Mouse (Mus musculus): Measurements from ENCODE around the gene Olfr543. TPM values are rescaled to one million over a fixed set of nuclear protein-coding genes. Genes with fewer than 3 reads are reported as not detected.

The Olfr543 gene
- total and polyA plus RNA-seq, 3 experiments = 0.12 to 0.61 TPM; not detected in 1

DNA sequence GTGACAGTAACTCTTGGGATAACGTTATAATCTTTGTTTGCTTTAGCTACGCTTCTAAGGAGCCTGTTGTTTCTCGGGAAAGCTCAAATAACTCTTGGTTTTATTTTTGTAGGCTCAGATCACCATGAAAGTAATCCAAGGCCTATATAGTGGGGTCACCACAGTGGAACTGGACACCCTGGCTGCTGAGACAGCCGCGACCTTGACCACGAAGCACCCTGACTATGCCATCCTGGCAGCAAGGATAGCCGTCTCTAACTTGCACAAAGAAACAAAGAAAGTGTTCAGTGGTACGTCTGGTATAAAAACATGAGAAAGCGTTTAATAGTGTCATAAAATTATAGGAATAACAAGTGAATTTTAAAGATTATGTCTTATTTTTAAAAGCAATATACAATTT, 35.0 kb downstream of the Olfr543 start:
- DNase-seq (ENCODE audit: low read depth, low spot score) = no peak
- H3K4me1 ChIP-seq (ENCODE audit: control insufficient read depth in 1 of 2, insufficient read depth in 2 of 2, low read length in 2 of 2) = peaks cover 5 to 11% of the 10 kb centered on the region in 2 experiments; a peak in 3 of 4 replicates
- no peaks in the 10 kb centered on the region for H3K27me3 ChIP-seq (ENCODE audit: control insufficient read depth in 1 of 2, insufficient read depth in 2 of 2, low read length in 2 of 2)
- peaks cover 25 to 46% of the 10 kb centered on the region in 2 experiments for H3K36me3 ChIP-seq (ENCODE audit: control insufficient read depth in 1 of 2, insufficient read depth in 2 of 2, low read length in 2 of 2)
- TF ChIP-seq MYB (IDR thresholded peaks at IDR 0.05; ENCODE audit: low read depth, low read length) (no peak), HCFC1 (IDR thresholded peaks at IDR 0.05; ENCODE audit: low read depth, low read length) (no peak), RCOR1 (IDR thresholded peaks at IDR 0.05; ENCODE audit: low read depth, low read length) (no peak), GABPA (IDR thresholded peaks at IDR 0.05; ENCODE audit: low read depth, low read length) (no peak), CHD2 (IDR thresholded peaks at IDR 0.05; ENCODE audit: low read length) (no peak), EP300 (IDR thresholded peaks at IDR 0.05; ENCODE audit: low read depth in 1 of 2, low read length in 2 of 2) (no peak), ETS1 (IDR thresholded peaks at IDR 0.05; ENCODE audit: low read depth, low read length) (no peak), ZMIZ1 (IDR thresholded peaks at IDR 0.05; ENCODE audit: low read depth, low read length) (no peak), SMC3 (IDR thresholded peaks at IDR 0.05; ENCODE audit: low read depth, low read length) (no peak), POLR2AphosphoS2 (IDR thresholded peaks at IDR 0.05; ENCODE audit: low read length) (no peak), ZC3H11A (IDR thresholded peaks at IDR 0.05; ENCODE audit: low read depth, low read length) (no peak), SIN3A (IDR thresholded peaks at IDR 0.05; ENCODE audit: low read length) (no peak), NELFE (IDR thresholded peaks at IDR 0.05; ENCODE audit: low read depth, low read length) (no peak), ELF1 (IDR thresholded peaks at IDR 0.05; ENCODE audit: low read depth, low read length) (no peak), TCF12 (IDR thresholded peaks at IDR 0.05; ENCODE audit: low read depth, low read length) (no peak), CHD1 (IDR thresholded peaks at IDR 0.05; ENCODE audit: low read depth, low read length) (no peak), TBP (IDR thresholded peaks at IDR 0.05; ENCODE audit: low read depth, low read length) (no peak), POLR2A (IDR thresholded peaks at IDR 0.05; ENCODE audit: control insufficient read depth in 1 of 2, insufficient read depth in 1 of 2, low read depth in 1 of 2, low read length in 2 of 2, poor library complexity in 1 of 2) (no peak), MEF2A (IDR thresholded peaks at IDR 0.05; ENCODE audit: extremely low read depth, insufficient replicate concordance, low read depth, low read length, poor library complexity, severe bottlenecking) (no peak)
- peaks cover 31% of the 10 kb centered on the region for H3K79me2 ChIP-seq (ENCODE audit: control insufficient read depth, insufficient read depth, low read length, poor library complexity)
- H3K4me3 ChIP-seq (ENCODE audit: control insufficient read depth in 1 of 2, insufficient read depth in 1 of 2, low read depth in 2 of 2, low read length in 2 of 2) = no peak overlapping the region
- H3K27ac ChIP-seq (ENCODE audit: control insufficient read depth, low read depth, low read length) = no peak overlapping the region
- no peak overlapping the region for H3K9ac ChIP-seq (ENCODE audit: control insufficient read depth, low read depth, low read length, poor library complexity, severe bottlenecking)
- H3K9me3 ChIP-seq (replicated peaks; ENCODE audit: insufficient read depth, low read length) = no peaks in the 10 kb centered on the region

DNA sequence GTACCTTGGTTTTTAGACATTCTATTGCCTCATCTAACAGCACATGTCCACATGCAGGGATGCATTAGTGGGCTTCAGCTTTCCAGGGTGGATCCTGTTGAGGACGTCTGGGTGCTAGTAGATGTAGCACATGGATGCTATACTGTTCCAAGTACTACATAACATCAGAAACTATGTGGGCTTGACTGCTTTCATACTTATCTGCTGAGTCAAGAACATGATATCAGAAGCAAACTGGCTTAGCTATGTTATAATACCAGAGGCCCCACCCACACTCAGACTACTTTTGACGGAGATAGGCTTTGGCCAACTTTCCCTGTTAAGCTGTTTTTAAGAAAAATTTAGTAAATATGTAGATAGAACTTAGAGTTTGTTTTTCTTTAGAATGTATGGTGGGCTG, 37.2 kb downstream of the Olfr543 start:
- H3K27me3 ChIP-seq (ENCODE audit: control insufficient read depth in 1 of 2, insufficient read depth in 2 of 2, low read length in 2 of 2) = no peaks in the 10 kb centered on the region
- H3K27ac ChIP-seq (ENCODE audit: control insufficient read depth, low read depth, low read length) = peak overlapping the region; percentile 44
- peaks cover 31% of the 10 kb centered on the region for H3K79me2 ChIP-seq (ENCODE audit: control insufficient read depth, insufficient read depth, low read length, poor library complexity)
- TF ChIP-seq ETS1 (IDR thresholded peaks at IDR 0.05; ENCODE audit: low read depth, low read length) (peak; percentile 52), JUND (IDR thresholded peaks at IDR 0.05; ENCODE audit: low read depth, low read length) (no peak), MXI1 (IDR thresholded peaks at IDR 0.05; ENCODE audit: low read depth, low read length) (peak; percentile 78), TCF12 (IDR thresholded peaks at IDR 0.05; ENCODE audit: low read depth, low read length) (0 out of 2 replicates have a peak, but pooled peaks have one; percentile 24), POLR2A (IDR thresholded peaks at IDR 0.05; ENCODE audit: control insufficient read depth in 1 of 2, insufficient read depth in 1 of 2, low read depth in 1 of 2, low read length in 2 of 2, poor library complexity in 1 of 2) (no peak), EP300 (IDR thresholded peaks at IDR 0.05; ENCODE audit: low read depth in 1 of 2, low read length in 2 of 2) (peak; percentile 11 to 49; a peak in 1 of 4 replicates), GABPA (IDR thresholded peaks at IDR 0.05; ENCODE audit: low read depth, low read length) (no peak), SIN3A (IDR thresholded peaks at IDR 0.05; ENCODE audit: low read length) (peak; percentile 63), MAFK (IDR thresholded peaks at IDR 0.05; ENCODE audit: borderline replicate concordance, low read depth, low read length) (peak; percentile 58; the same call in 1 of the 2 replicates), GATA1 (IDR thresholded peaks at IDR 0.05; ENCODE audit: low read depth, low read length) (peak; percentile 64)
- DNase-seq (ENCODE audit: low read depth, low spot score) = peak; percentile 74
- peaks cover 8 to 20% of the 10 kb centered on the region in 2 experiments for H3K4me1 ChIP-seq (ENCODE audit: control insufficient read depth in 1 of 2, insufficient read depth in 2 of 2, low read length in 2 of 2)
- peaks cover 30 to 31% of the 10 kb centered on the region in 2 experiments for H3K36me3 ChIP-seq (ENCODE audit: control insufficient read depth in 1 of 2, insufficient read depth in 2 of 2, low read length in 2 of 2)
- H3K9ac ChIP-seq (ENCODE audit: control insufficient read depth, low read depth, low read length, poor library complexity, severe bottlenecking) = peak overlapping the region; percentile 52
- no peaks in the 10 kb centered on the region for H3K9me3 ChIP-seq (replicated peaks; ENCODE audit: insufficient read depth, low read length)
- H3K4me3 ChIP-seq (ENCODE audit: control insufficient read depth in 1 of 2, insufficient read depth in 1 of 2, low read depth in 2 of 2, low read length in 2 of 2) = peak overlapping the region; percentile 26 to 28

All from MEL (cell line).